Mouse (Mus musculus) thymus, adult 2 months (tissue): ENCODE data around the gene Cntn3.

Experiments
- CTCF ChIP-seq: fragments of 200-500 bp; IDR thresholded peaks from 2 replicates; pipeline ENCODE4 v1.5.1; 2012; ENCODE audit warnings: mild to moderate bottlenecking, control low read depth, low read length, moderate library complexity, borderline replicate concordance; ENCODE audit not compliant: control insufficient read depth, poor library complexity, insufficient read depth; ENCODE audit errors: extremely low read depth
- POLR2A ChIP-seq: fragments of 200-500 bp; IDR thresholded peaks from 2 replicates; pipeline ENCODE4 v1.6.1; 2012; ENCODE audit warnings: mild to moderate bottlenecking, low read length, control low read depth, moderate library complexity; ENCODE audit not compliant: control insufficient read depth, poor library complexity, insufficient read depth; ENCODE audit errors: extremely low read depth

GRCm38 (mm10) chr6:102563431-102563830 is 9.5 kb downstream of the Cntn3 start:
- TF ChIP-seq POLR2A: no peak
- TF ChIP-seq CTCF: no peak
